Mouse (Mus musculus): Measurements from ENCODE around the gene AC129217.1.

- no peak for TF ChIP-seq CTCF (IDR thresholded peaks at IDR 0.05)
- TF ChIP-seq EP300 (IDR thresholded peaks at IDR 0.05): no peak
These were observed 54.0 kb downstream of the AC129217.1 start, which contains the start of the genes Lbhd1 and Gm49403 for GRCm38 (mm10) chr19:8883616-8884015.

All from lung, postnatal 0 days (tissue).